Mouse (Mus musculus) MEL-GATA-1-ER (cell line): ENCODE results near the gene Zscan2.

ENCODE experiments used
- DNase-seq: peaks from one replicate; pipeline ENCODE4 v3.0.0-alpha.2; 2012; ENCODE audit warnings: low read depth; ENCODE audit errors: extremely low read depth

Gene Zscan2

DNA sequence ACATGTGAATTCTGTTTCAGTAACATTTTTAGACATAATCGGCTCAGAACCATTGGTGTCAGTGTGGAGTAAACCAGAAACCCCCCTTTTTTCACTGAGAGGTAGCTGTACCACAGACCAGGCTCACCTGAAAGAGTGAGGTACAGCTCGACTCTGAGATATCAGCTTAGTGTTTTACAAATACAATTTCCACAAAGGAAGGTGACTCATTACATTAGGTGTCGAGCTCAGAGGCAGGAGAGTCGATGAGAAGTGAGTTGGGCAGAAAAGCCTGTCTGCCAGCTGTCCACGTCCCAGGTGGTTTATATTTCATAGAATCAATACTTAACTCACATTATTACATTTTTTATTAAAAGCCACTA, 58.9 kb downstream of the Zscan2 start:
- DNase-seq = no peak

DNA sequence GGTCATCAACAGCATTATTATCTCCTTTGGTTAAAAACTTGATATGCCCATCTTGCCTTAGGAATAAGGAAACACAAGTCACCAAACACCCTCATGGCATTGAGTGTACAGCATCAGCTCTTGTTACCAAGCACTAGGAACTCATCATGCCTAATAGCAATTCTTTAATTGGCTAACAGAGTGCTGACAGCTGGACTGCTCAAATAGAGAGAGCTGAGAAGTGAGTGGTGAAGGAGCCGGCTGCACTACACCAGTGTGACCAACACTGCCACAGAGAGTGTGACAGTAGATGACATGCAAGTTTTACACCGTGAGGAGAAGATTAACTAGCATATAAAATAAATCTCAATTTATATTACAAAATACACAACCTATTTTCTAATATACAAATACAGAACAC, 62.4 kb downstream of the Zscan2 start:
- DNase-seq = no peak
